Mouse (Mus musculus): ENCODE data around the gene Kcnk4. TPM values are rescaled to one million over a fixed set of nuclear protein-coding genes. Genes with fewer than 3 reads are reported as not detected.
A peak's percentile ranks its signal among the peaks of the same experiment; 100 is the strongest.

The Kcnk4 gene
- total and polyA plus RNA-seq, 2 experiments, result 0.05 TPM; not detected in 1

DNA sequence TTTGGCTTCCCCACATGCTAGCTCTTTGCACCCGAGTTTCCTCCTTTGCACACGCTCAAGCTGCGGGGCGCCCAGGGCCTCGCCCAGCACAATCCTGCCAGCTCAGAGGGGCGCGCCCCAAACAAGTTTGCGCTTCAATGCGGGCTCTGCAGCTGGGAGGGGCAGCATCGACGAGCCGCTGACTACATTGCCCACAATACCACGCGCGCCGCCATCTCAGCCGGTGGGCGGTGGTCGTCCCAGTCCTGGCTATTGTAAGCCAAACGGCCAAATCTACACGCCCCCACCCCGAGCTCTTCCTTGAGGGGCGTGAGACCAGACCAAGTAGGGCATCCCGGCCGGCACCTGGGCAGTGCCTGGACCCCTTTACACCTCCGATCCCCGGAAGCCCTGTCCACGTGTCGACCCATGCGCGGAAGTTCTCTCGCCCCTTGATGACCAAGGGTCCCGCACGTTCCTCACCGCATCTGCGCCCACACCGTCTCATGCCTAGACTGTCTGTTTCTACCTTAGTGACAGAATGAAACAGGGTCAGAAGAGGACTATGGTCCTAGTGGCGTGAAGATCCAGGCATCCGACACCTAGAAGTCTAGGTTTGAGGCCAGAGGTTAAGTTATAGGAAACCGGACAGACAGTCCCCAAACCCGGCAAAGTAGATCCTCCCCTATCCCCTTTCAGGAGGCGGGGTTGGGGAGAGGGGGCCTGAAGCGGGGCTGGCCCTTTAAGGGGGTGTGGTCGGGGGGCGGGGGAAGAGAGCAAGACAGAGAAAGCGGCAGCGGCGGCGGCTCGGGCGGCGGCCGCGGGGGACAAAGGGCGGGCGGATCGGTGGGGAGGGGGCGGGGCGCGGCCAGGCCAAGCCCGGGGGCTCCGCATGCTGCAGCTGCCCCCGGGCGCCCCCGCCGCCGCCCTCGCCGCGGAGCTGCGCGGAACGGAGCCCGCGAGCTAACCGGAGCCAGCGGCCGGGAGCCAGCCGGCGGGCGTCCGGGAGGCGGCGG is 40.2 kb upstream of the Kcnk4 start, which contains the start of gene Ppp1r14b:
Gene Ppp1r14b, plus strand, starts transcription at position 758 of the 995 bp plus-strand sequence.
- H3K4me1 ChIP-seq (ENCODE audit: control insufficient read depth, insufficient read depth, low read length), result peaks cover 23% of the 10 kb centered on the region
- H3K4me3 ChIP-seq (ENCODE audit: insufficient read depth, low read depth, low read length), result peak within 1 kb of the TSS; percentile 76
- DNase-seq (ENCODE audit: extremely low read depth, low read depth, low spot score), result peak; percentile 58
- H3K79me2 ChIP-seq (ENCODE audit: control insufficient read depth, insufficient read depth, low read length), result peaks cover 8% of the 10 kb centered on the region; the same call in 1 of the 2 replicates
- peak within 1 kb of the TSS; percentile 73 for H3K9ac ChIP-seq (ENCODE audit: low read depth, low read length)
- TF ChIP-seq CTCF (IDR thresholded peaks at IDR 0.05; ENCODE audit: low read depth, low read length) (no peak), POLR2A (IDR thresholded peaks at IDR 0.05; ENCODE audit: extremely low read depth, insufficient read depth, low read length) (no peak)
- peak within 1 kb of the TSS; percentile 68 for H3K27ac ChIP-seq (replicated peaks; ENCODE audit: insufficient read depth, low read depth, low read length)
- peaks cover 3% of the 10 kb centered on the region; the same call in 1 of the 2 replicates for H3K36me3 ChIP-seq (ENCODE audit: control insufficient read depth, insufficient read depth, low read length)
- 2% methylated on average over 75 of the region's 84 CpGs for WGBS
- no peaks in the 10 kb centered on the region for H3K27me3 ChIP-seq (ENCODE audit: control insufficient read depth, insufficient read depth, low read length)

DNA sequence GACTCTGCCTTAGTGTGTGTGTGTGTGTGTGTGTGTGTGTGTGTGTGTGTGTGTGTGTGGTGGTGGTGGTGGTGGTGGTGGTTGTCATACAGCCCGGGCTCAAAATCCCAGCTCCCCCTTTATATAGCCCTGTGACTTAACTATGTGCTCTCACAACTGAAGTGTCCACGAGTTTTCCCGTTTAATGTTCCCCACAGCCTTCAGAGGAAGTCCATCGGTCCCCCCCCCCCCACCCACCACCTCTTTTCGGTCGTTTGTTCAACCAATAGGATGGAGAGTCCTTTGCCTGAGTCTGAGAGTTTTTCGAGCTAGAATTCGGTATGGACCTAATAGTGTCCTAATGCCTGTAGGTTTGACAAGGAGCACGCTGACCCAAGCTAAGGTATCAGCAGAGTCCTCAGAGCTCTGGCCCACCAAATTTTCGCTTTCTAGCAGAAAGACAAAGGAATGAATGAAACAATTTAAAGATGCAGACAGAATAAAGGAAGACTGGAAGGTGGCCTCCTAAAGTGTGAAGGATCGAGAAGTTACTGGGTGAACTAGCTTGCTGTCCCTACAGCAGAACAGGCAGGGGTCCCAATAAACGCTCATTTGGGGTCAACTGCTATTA is 39.4 kb upstream of the Kcnk4 start:
- Histone ChIP-seq H3K27ac (replicated peaks; ENCODE audit: insufficient read depth, low read depth, low read length) (no peak overlapping the region), H3K4me3 (ENCODE audit: insufficient read depth, low read depth, low read length) (no peak overlapping the region), H3K27me3 (ENCODE audit: control insufficient read depth, insufficient read depth, low read length) (no peaks in the 10 kb centered on the region), H3K9ac (ENCODE audit: low read depth, low read length) (no peak overlapping the region), H3K36me3 (ENCODE audit: control insufficient read depth, insufficient read depth, low read length) (peaks cover 3% of the 10 kb centered on the region; the same call in 1 of the 2 replicates), H3K4me1 (ENCODE audit: control insufficient read depth, insufficient read depth, low read length) (peaks cover 20% of the 10 kb centered on the region), H3K79me2 (ENCODE audit: control insufficient read depth, insufficient read depth, low read length) (peaks cover 12% of the 10 kb centered on the region; the same call in 1 of the 2 replicates)
- TF ChIP-seq CTCF (IDR thresholded peaks at IDR 0.05; ENCODE audit: low read depth, low read length) (no peak), POLR2A (IDR thresholded peaks at IDR 0.05; ENCODE audit: extremely low read depth, insufficient read depth, low read length) (no peak)
- WGBS, result 47% methylated on average over 12 of the region's 12 CpGs
- no peak for DNase-seq (ENCODE audit: extremely low read depth, low read depth, low spot score)

DNA sequence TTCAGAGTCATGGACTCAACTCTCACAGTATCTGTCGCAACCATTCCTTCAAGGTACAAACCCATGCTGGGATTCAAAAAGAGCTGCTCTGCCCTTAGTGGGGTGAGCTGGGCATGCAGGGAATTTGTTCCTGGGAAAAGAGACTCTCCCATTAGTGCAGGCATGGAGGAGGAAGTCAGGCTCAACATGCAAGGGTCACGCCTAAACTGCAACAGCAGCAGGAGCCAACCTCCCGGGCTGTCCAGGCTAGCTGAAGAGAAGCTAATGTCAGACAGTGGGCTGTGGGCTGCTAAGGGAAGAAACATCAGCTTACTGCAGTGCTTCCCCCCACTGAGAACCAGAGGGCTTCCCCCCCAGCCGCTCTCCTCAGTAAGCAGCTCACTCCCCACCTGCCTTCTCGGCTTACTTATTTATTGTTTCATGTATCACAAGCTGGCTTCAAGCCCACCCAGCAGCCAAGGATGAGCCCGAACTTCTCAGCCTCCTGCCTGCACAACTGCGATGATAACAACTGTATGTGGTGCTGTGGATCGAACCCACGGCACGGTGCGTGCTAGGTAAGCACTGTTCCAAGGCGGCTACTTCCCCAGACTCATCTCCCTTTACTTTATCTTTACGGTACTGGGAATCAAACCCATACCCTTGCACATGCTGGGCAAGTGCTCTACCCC is 38.1 kb upstream of the Kcnk4 start:
- DNase-seq (ENCODE audit: extremely low read depth, low read depth, low spot score), result no peak
- Histone ChIP-seq H3K4me3 (ENCODE audit: insufficient read depth, low read depth, low read length) (no peak overlapping the region), H3K27me3 (ENCODE audit: control insufficient read depth, insufficient read depth, low read length) (no peaks in the 10 kb centered on the region), H3K79me2 (ENCODE audit: control insufficient read depth, insufficient read depth, low read length) (peaks cover 8% of the 10 kb centered on the region; the same call in 1 of the 2 replicates), H3K36me3 (ENCODE audit: control insufficient read depth, insufficient read depth, low read length) (peaks cover 2% of the 10 kb centered on the region; the same call in 1 of the 2 replicates), H3K27ac (replicated peaks; ENCODE audit: insufficient read depth, low read depth, low read length) (no peak overlapping the region), H3K4me1 (ENCODE audit: control insufficient read depth, insufficient read depth, low read length) (peaks cover 14% of the 10 kb centered on the region), H3K9ac (ENCODE audit: low read depth, low read length) (no peak overlapping the region)
- 92% methylated on average over 13 of the region's 13 CpGs for WGBS
- TF ChIP-seq CTCF (IDR thresholded peaks at IDR 0.05; ENCODE audit: low read depth, low read length) (no peak), POLR2A (IDR thresholded peaks at IDR 0.05; ENCODE audit: extremely low read depth, insufficient read depth, low read length) (no peak)

DNA sequence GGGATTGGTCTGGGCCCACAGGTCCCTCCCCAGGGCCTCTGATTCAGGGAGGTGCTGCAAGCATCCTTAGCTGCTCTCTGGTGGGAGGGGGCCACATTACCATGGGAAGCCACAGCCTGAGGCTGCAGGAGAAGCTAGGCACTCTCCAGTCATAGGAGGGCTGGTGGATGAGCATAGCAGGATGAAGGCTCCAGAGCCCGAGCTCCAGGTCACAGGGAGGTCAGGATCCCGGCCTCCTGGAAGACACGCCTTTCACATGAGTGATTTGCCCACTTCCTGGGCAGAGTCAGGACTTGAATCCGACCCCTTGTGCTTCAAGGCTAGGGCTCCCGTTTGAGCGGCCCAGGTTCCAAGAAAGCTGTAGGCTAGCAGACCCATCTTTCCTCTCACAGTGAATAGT is 37.3 kb upstream of the Kcnk4 start:
- TF ChIP-seq POLR2A (IDR thresholded peaks at IDR 0.05; ENCODE audit: extremely low read depth, insufficient read depth, low read length) (no peak), CTCF (IDR thresholded peaks at IDR 0.05; ENCODE audit: low read depth, low read length) (no peak)
- no peaks in the 10 kb centered on the region for H3K36me3 ChIP-seq (ENCODE audit: control insufficient read depth, insufficient read depth, low read length)
- no peak overlapping the region for H3K4me3 ChIP-seq (ENCODE audit: insufficient read depth, low read depth, low read length)
- 74% methylated on average over 6 of the region's 6 CpGs for WGBS
- no peak overlapping the region for H3K27ac ChIP-seq (replicated peaks; ENCODE audit: insufficient read depth, low read depth, low read length)
- no peak for DNase-seq (ENCODE audit: extremely low read depth, low read depth, low spot score)
- H3K9ac ChIP-seq (ENCODE audit: low read depth, low read length), result no peak overlapping the region
- H3K79me2 ChIP-seq (ENCODE audit: control insufficient read depth, insufficient read depth, low read length), result peaks cover 8% of the 10 kb centered on the region; the same call in 1 of the 2 replicates
- H3K27me3 ChIP-seq (ENCODE audit: control insufficient read depth, insufficient read depth, low read length), result no peaks in the 10 kb centered on the region
- H3K4me1 ChIP-seq (ENCODE audit: control insufficient read depth, insufficient read depth, low read length), result peaks cover 12% of the 10 kb centered on the region

DNA sequence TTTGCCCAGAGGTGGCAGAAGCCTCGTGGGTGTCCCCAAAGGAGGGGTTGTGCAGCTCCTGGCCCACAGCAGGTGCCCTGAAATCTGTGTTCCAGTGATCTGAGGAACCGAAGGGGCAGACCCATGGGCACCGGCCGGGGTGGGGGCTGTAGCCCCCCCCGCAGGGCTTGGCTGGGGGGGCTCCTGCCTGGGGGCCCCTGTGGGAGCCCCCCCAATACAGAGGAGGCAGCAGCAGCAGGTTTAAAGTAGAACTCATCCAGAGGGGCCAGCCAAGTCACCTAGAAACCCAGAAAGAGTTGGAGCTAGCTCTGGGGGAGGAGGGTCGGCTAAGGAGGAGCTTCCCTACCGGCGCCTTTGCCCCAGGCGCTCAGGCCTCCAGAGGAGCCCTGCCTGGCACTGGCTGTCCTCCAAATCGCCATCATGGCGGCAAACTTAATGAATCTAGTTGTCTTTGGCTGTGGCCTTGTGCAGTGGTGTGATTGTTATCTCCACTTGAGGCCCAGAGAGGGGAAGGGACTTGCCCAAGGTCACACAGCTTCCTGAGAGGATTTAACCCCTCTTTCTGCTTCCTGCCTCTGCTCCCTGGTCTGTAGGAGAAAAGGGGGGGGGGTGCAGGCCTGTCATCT is 36.3 kb upstream of the Kcnk4 start:
- TF ChIP-seq POLR2A (IDR thresholded peaks at IDR 0.05; ENCODE audit: extremely low read depth, insufficient read depth, low read length) (no peak), CTCF (IDR thresholded peaks at IDR 0.05; ENCODE audit: low read depth, low read length) (no peak)
- peaks cover 4% of the 10 kb centered on the region; the same call in 1 of the 2 replicates for H3K79me2 ChIP-seq (ENCODE audit: control insufficient read depth, insufficient read depth, low read length)
- H3K27me3 ChIP-seq (ENCODE audit: control insufficient read depth, insufficient read depth, low read length), result no peaks in the 10 kb centered on the region
- peaks cover 7% of the 10 kb centered on the region for H3K4me1 ChIP-seq (ENCODE audit: control insufficient read depth, insufficient read depth, low read length)
- H3K36me3 ChIP-seq (ENCODE audit: control insufficient read depth, insufficient read depth, low read length), result no peaks in the 10 kb centered on the region
- DNase-seq (ENCODE audit: extremely low read depth, low read depth, low spot score), result no peak
- H3K4me3 ChIP-seq (ENCODE audit: insufficient read depth, low read depth, low read length), result no peak overlapping the region
- no peak overlapping the region for H3K27ac ChIP-seq (replicated peaks; ENCODE audit: insufficient read depth, low read depth, low read length)
- no peak overlapping the region for H3K9ac ChIP-seq (ENCODE audit: low read depth, low read length)
- 46% methylated on average over 11 of the region's 11 CpGs for WGBS
